Mouse (Mus musculus) neural tube, embryonic 10.5 days (tissue): ENCODE results near the gene Olfr638.
"Not testable (repeated sequence)": the region's sequence is repeated elsewhere in the genome, so short reads cannot be mapped to it uniquely, and the experiment has no call there.

Experiments used
- DNase-seq: peaks from one replicate; pipeline ENCODE4 v3.0.0-alpha.2; 2017; ENCODE audit warnings: low spot score; ENCODE audit errors: extremely low spot score

Olfr638 gene

DNA sequence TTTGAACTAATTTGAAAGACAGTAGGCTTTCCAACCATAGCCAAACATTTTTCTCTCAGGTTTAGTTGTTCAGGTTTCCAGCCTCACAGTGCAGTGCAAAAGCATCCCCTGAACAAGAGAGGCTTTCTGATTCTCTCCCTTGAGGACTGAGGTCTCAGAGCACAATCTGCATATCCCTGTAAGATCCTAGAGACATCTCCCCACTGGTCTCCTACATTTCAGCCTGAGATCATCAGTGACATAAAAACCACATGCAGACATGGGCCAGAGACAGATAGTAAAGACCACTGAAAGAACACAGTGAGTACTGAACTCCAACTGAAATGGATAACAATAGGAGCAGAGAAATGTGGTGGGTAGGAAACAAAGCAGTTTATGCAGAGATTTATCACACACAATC is at the start of gene Olfr638:
Gene Olfr638, plus strand, starts transcription at position 301 of the 400 bp plus-strand sequence.
- DNase-seq, result no peak

DNA sequence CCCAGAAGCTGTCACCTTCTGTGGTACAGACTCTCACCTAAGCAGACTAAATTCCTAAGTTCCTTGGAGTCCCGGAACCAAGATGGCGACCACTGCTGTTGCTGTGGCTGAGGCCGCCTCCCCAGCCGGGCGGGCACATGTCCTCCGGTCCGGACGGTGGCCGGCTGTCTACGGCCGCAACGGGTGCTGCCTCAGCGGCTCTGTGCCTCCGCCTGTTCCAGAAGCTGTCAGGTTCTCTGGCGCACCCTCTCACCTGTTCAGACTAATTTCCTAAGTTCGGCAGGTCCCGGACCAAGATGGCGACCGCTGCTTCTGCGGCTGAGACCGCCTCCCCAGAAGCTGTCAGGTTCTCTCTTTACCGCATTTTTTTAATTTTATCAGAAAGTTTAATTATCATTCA is 31.7 kb upstream of the Olfr638 start:
- DNase-seq, result not testable (repeated sequence)

DNA sequence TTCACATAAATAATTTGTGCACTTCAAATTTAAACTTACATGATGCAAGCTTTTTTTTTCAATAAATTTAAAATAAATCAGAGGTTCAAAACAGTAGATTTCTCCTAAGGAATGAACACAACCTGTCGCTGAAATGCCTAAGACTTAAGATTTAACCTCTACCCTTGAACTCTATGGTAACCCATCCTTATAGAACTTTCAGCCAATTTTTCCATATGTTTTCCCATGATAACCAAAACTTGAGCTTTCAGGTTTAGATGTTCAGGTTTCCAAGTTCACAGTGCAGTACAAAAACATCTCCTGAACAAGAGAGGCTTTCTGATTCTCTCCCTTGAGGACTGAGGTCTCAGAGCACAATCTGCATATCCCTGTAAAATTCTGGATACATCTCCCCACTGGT is 27.7 kb upstream of the Olfr638 start, which contains the start of gene Olfr635:
Gene Olfr635, plus strand, starts transcription at position 301 of the 400 bp plus-strand sequence.
- DNase-seq, result no peak

DNA sequence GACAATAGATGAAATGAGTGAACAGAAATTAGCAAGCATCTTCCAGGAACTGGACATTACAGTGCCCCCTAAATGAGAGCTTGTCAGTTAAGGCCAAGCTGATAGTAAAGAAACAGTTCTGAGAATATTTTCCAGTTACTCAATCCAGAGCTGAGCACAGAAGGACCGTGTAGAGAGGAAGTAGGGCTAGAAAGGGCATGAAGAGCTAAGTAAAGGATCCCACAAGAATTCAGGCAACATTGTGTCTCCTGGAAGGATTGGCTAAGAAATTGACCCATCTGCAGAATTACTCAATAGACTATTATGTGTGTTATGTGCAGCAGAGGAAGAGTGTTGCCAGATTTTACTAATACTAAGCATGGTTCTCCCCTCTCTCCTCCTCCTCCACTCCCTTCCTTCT is 26.8 kb upstream of the Olfr638 start:
- DNase-seq, result no peak

DNA sequence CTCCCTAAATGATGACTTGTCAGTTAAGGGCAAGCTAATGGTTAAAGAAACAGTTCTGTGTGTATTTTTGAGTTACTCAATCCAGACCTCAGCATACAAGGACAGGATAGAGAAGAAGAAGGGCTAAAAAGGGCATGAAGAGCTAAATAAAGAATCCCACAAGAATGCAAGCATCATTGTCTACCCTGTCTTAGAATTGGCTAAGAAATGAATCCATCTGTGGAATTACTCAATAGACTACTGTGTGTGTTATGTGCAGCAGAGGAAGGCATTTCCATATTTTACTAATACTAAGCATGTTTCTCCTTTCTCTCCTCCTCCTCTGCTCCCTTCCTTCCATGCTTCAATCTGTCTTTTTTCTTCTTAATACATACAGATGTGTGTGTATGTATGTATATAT is 578 bp downstream of the Olfr638 start:
- no peak for DNase-seq

DNA sequence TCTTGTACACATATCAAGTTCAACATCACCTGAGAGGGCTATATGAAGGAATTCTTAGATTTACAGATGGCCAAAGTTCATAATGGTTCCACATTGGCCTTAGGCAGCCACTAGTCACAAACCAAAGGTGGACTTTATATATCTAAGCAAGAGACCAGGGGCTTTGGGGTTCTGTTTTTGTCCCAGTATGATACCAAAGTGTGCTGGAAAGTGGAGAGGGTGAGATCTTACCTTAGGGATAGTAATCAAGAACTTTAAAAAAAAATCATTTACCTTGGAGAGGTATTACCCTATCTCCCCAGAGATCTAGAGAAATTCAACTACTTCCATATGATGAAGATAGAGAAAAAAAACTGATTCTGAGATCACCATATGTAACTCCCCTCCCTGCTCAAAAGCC is 18.7 kb downstream of the Olfr638 start, which contains the start of gene Olfr639:
Gene Olfr639, minus strand, starts transcription at position 101 of the 400 bp plus-strand sequence.
- DNase-seq, result no peak

DNA sequence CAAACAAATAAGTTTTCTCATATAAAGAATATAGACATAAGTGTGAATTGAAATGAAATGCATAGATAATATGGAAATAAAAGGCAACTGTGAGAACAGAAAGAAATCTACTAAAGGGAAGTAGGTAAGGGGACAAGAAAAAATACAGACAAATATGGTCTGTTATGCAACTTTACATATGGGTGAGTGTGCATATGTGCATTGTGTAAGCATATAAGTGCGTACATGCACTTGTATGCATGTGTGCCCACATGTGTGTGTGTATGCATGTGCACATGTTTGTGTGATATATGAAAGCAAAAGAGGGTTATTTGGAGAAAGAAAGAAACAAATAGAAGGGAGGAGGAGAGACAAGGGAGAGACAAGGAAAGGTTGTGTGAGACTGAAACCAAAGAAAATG is 20.4 kb downstream of the Olfr638 start:
- no peak for DNase-seq

DNA sequence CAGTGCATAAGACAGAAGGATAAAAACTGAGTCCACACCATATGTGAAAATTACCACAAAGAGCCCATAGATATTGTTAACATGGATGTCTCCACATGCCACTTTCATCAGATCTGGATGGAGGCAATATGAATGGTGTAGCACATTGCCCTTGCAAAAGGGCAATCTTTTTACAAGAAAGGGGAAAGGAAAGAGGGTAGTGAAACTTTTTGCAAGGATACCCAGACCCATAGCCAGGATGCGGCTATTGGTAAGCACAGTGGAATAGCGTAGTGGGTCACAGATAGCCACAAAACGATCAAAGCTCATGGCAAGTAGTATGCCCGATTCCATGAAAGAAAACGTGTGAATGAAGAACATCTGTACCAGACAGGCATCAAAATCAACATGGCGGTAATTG is 23.1 kb downstream of the Olfr638 start:
- DNase-seq, result no peak

DNA sequence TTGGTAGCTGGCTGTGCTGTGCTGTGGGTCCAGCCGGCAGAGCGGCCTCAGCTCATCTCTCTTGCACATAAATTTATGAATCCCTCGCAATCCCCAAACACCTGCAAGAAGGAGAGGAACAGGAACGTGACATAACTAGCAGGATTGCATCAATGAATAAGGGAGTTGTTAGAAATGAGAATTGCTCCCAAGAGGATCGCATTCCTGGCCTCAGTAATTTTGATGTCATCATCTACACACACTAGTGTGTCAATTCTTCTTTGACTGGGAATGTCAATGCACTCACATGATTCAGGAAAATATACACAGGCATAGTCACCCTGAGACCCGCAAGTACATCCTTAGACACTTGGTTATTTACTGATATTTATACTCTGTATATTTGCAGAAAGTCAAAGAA is 26.9 kb downstream of the Olfr638 start, which contains the start of gene Olfr640:
Gene Olfr640, minus strand, starts transcription at position 101 of the 400 bp plus-strand sequence.
- DNase-seq, result no peak

DNA sequence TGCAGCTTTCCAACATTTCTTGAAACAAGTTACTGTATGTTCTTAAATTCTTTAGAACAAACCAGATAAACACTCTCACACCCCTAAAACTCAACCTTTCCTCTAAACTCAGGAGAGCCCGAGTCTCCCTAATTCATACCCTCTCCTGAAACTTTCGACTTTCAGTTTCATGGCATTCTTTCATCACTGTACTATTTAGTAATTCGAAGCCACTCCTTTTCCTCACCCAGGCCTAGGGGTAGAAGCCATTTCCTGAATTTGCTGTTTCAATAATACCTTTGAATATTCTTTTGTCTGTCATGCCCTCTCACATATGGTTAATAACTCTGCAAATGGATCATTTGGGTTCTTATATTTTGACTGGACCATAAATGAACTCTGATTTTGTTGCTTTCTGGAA is 28.4 kb downstream of the Olfr638 start:
- DNase-seq, result no peak

DNA sequence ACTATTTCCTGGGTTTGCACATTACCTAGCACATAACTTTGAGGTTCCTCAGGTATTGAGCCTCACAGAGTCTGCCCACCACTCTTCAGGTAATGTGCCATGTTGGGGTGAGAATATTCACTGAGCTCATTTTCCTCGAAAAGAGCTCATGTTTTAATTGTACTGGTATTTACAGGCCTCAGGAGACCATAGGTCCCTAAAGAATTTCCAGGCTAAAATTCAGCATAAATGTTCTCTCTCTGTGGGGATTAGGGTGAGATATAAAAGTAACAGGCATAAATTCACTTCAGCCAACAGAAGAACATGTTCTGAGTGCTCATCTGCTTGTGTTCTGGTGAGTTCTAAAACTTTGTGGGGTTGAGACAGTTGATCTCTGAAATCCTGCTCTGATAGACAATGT is 36.6 kb downstream of the Olfr638 start, which contains the start of gene Olfr641:
Gene Olfr641, plus strand, starts transcription at position 301 of the 400 bp plus-strand sequence.
- DNase-seq, result no peak

DNA sequence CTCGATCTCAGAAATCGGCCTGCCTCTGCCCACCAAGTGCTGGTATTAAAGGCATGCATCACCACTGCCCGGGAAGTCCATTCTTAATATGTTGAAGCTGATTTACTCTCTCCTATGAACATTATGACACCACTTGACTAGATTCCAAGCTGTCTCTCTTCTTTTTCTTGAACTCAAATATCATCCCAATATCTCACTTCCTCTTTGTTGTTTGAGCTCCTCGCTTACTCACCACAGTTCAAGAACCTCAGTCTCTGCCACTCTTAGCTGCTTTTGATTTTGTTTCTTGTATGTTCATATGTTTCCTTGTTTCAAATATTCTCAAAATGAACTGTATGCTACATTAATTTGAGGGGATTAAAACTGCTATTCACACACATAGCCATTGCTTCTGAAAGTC is 52.2 kb downstream of the Olfr638 start:
- DNase-seq, result no peak

DNA sequence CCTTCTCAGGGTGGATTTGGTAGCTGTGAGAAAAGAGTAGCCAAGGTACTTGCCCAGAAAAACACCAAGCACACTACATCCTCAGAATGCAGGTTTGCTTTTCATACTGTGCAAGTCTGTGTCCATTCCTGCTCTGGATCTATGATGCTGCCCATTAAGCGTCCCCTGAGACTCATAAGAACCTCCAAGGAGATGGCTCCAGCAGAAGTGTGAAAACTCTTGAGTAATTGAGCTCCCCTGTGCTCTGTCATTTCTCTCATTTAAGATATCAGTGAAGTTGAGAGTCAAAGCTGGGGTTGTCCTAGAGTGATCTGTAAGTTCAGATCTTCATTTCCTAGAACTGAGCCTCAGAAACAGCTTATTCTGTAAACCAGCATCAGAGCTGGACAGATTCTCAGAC is 54.0 kb downstream of the Olfr638 start, which contains the start of gene Olfr642:
Gene Olfr642, minus strand, starts transcription at position 101 of the 400 bp plus-strand sequence.
- no peak for DNase-seq
